Mouse (Mus musculus) limb, embryonic 14.5 days (tissue): ENCODE measurements at regions not wholly inside any gene's neighbourhood (a gene's known extent, or its start where the extent isn't known, plus 50 kb on each side); places are given as distances from the start of the nearest gene placed in this dataset.

Experiments
- ATAC-seq: fragments of 200-750 bp; cut with Nextera tagmentation; 2 replicates; pipeline ENCODE4 v1.8.0; 2017; ENCODE audit warnings: low read depth, moderate number of reproducible peaks, moderate TSS enrichment; ENCODE audit not compliant: low FRiP score
- DNase-seq: peaks from one replicate; pipeline ENCODE4 v3.0.0-alpha.2; 2015; ENCODE audit warnings: low spot score
- H3K27ac ChIP-seq: fragments of 300-500 bp; sonication (generic); replicated peaks from 2 replicates; pipeline ENCODE4 v1.5.1; 2014; ENCODE audit warnings: low read depth, mild to moderate bottlenecking, low read length, moderate library complexity, mixed read lengths
- H3K27me3 ChIP-seq: fragments of 300-500 bp; sonication (generic); 2 replicates; pipeline ENCODE4 v1.6.1; 2014; ENCODE audit warnings: low read length, mixed read lengths; ENCODE audit not compliant: control insufficient read depth, insufficient read depth
- H3K36me3 ChIP-seq: fragments of 300-500 bp; sonication (generic); 2 replicates; pipeline ENCODE4 v1.6.1; 2014; ENCODE audit warnings: mild to moderate bottlenecking, low read length, moderate library complexity, mixed read lengths; ENCODE audit not compliant: control insufficient read depth, insufficient read depth
- H3K4me1 ChIP-seq: fragments of 300-500 bp; sonication (generic); 2 replicates; pipeline ENCODE4 v1.6.1; 2014; ENCODE audit warnings: antibody characterized with exemption, low read length, mixed read lengths; ENCODE audit not compliant: control insufficient read depth, insufficient read depth
- H3K4me2 ChIP-seq: fragments of 300-500 bp; sonication (generic); replicated peaks from 2 replicates; pipeline ENCODE4 v1.6.1; 2014; ENCODE audit warnings: low read depth, mild to moderate bottlenecking, low read length, moderate library complexity; ENCODE audit not compliant: severe bottlenecking
- H3K4me3 ChIP-seq: fragments of 300-500 bp; sonication (generic); replicated peaks from 2 replicates; pipeline ENCODE4 v1.5.1; 2014; ENCODE audit warnings: low read length
- H3K9ac ChIP-seq: fragments of 300-500 bp; sonication (generic); 2 replicates; pipeline ENCODE4 v1.6.1; 2014; ENCODE audit warnings: mild to moderate bottlenecking, low read depth, low read length, moderate library complexity; ENCODE audit not compliant: severe bottlenecking
- H3K9me3 ChIP-seq: fragments of 300-500 bp; sonication (generic); 2 replicates; pipeline ENCODE4 v1.6.1; 2016; ENCODE audit warnings: low read length; ENCODE audit not compliant: control insufficient read depth
- POLR2A ChIP-seq: fragments of 200-500 bp; IDR thresholded peaks from 2 replicates; pipeline ENCODE4 v1.8.0; 2012; ENCODE audit warnings: inconsistent platforms, mild to moderate bottlenecking, moderate library complexity, borderline replicate concordance; ENCODE audit not compliant: insufficient read depth, insufficient read length; ENCODE audit errors: extremely low read depth
- WGBS: fragments of 180-500 bp; shearing (Covaris S2); extraction: QIAGEN DNeasy Blood & Tissue Kit; methylation state at CpG from one replicate; pipeline ENCODE4 v1.1.7; 2014; 5-methylcytosine and 5-hydroxymethylcytosine counted together

GRCm38 (mm10) chr11:84671585-84671984 is 146.2 kb upstream of the Lhx1 start:
- Histone ChIP-seq H3K9me3 (no peaks in the 10 kb centered on the region), H3K4me1 (no peaks in the 10 kb centered on the region), H3K27me3 (no peaks in the 10 kb centered on the region), H3K36me3 (no peaks in the 10 kb centered on the region), H3K27ac (no peak overlapping the region), H3K4me2 (no peak overlapping the region), H3K9ac (no peak overlapping the region), H3K4me3 (no peak overlapping the region)
- DNase-seq (peak; percentile 64), ATAC-seq (peak; percentile 53; the same call in 1 of the 2 replicates)
- WGBS, result 64% methylated on average over 6 of the region's 6 CpGs
- no peak for TF ChIP-seq POLR2A

DNA sequence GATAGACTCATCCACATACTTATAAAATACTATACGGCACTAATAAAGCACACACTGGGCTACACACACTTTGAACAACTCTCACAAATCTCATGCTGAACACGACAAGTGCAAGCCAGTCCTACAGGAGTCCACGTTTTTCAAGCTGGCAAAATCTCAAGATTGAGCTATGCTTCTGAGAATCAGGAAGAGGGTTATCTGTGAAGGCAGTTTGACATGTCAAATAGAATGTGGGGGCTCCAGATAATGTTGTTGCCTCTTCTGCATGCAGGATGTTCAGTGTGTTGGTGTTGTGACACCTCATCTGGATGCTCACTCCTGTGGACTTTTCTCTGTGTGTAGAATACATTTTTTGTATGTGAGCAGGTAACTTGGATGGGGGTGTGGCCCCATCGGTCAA is 142.4 kb upstream of the Lhx1 start:
- H3K4me2 ChIP-seq, result no peak overlapping the region
- ATAC-seq, result no peak
- TF ChIP-seq POLR2A, result no peak

DNA sequence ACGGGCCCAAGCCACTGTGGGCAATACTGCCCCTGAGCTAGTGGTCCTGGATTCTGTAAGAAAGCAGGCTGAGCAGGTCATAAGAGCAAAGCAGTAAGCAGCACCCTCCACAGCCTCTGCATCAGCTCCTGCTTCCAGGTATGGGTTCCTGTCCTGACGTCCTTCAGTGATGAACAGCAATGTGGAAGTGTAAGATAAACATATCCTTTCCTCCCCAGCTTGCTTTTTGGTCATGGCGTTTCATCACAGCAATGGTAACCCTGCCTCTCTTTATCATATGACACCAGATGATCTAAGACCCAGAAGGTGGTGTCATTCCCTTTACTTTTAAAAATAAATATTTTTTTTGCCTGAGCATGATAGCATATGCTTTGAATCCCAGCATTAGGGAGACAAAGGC is 138.9 kb upstream of the Lhx1 start:
- ATAC-seq (no peak), DNase-seq (no peak)
- Histone ChIP-seq H3K4me3 (no peak overlapping the region), H3K4me1 (no peaks in the 10 kb centered on the region), H3K4me2 (no peak overlapping the region), H3K9me3 (no peaks in the 10 kb centered on the region), H3K27ac (no peak overlapping the region), H3K36me3 (no peaks in the 10 kb centered on the region), H3K27me3 (no peaks in the 10 kb centered on the region), H3K9ac (no peak overlapping the region)
- no peak for TF ChIP-seq POLR2A
- 68% methylated on average over 3 of the region's 3 CpGs for WGBS

More for the DNA sequence above, 142.4 kb upstream of the Lhx1 start:
- Histone ChIP-seq H3K4me1 (no peaks in the 10 kb centered on the region), H3K36me3 (no peaks in the 10 kb centered on the region), H3K9me3 (no peaks in the 10 kb centered on the region), H3K27me3 (no peaks in the 10 kb centered on the region), H3K27ac (no peak overlapping the region), H3K4me3 (no peak overlapping the region), H3K9ac (no peak overlapping the region)
- no peak for DNase-seq
- 74% methylated on average over 4 of the region's 4 CpGs for WGBS

DNA sequence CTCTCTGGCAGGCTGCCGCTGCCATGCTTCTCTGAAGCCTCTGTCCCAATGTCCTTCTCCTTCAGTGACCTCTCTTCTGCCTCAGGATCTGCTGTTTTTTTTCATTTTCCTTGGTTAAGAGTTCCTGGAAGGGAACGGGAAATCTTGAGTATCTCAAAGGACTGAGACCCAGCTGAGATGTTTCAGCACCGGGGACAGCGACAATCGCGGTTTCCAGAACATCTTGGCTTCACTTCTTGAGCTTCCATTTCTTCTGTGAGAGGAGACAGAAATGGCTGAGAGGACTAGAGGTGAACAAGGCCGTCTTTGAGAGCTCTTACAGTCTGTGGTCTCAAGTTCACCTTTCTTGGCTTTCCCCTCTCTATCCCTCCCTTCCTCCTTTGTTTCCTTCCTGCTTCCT is 136.6 kb upstream of the Lhx1 start:
- DNase-seq (peak; percentile 89), ATAC-seq (no peak)
- Histone ChIP-seq H3K27me3 (no peaks in the 10 kb centered on the region), H3K4me1 (no peaks in the 10 kb centered on the region), H3K4me3 (no peak overlapping the region), H3K27ac (no peak overlapping the region), H3K4me2 (no peak overlapping the region), H3K9me3 (no peaks in the 10 kb centered on the region), H3K9ac (no peak overlapping the region), H3K36me3 (no peaks in the 10 kb centered on the region)
- no peak for TF ChIP-seq POLR2A
- 16% methylated on average over 7 of the region's 7 CpGs for WGBS

DNA sequence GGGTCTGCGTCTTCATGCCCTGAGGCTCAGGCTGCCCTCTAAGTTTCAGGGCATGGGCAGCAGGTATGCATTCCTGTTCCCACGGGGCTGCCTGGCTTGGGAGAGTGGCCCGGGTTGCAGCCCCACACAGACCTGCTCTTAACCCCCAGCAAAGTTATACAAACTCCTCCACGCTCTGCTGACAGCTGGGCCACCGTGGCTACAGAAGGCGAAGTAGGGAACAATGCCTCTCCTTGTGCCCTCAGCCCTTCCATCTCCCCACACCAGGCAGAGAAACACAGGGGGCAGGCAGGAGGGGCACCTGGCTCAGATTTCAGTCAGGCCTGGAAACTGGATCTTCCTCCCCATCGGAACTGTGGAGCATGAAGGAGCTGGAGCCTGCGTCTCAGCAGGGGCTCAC is 135.5 kb upstream of the Lhx1 start:
- Histone ChIP-seq H3K4me2 (no peak overlapping the region), H3K9me3 (no peaks in the 10 kb centered on the region), H3K9ac (no peak overlapping the region), H3K36me3 (no peaks in the 10 kb centered on the region), H3K27me3 (no peaks in the 10 kb centered on the region), H3K4me3 (no peak overlapping the region), H3K27ac (no peak overlapping the region), H3K4me1 (no peaks in the 10 kb centered on the region)
- ATAC-seq (no peak; the same call in 1 of the 2 replicates), DNase-seq (no peak)
- TF ChIP-seq POLR2A, result no peak
- 25% methylated on average over 8 of the region's 8 CpGs for WGBS

DNA sequence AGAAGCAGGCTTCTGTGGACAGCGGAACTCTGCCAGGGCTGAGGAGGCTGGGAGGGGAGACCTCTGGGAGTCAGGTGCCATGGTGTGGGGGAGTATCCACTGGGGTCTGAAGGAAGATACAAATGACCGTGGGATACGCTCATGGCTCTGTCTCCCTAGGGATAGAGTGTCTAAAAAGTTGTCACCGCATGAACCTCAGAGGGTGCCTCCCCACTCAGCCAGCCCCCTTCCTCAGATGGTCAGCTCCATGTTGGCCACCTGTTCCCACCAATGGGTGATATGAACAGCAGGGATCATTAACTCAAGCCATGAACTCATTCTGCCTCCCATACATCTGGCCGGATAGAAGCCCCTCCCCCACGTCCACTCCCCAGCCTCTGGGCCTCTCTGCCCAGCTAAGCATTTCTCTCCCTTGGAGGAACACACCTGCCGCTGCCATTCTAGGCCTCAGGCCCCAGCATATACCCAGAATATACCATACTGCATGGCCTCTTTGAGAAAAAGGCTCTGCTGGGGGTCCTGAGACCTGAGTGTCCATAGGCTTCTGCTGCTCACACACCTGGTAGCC is 134.1 kb upstream of the Lhx1 start:
- no peak for TF ChIP-seq POLR2A
- H3K36me3 ChIP-seq, result no peaks in the 10 kb centered on the region
- H3K4me2 ChIP-seq, result no peak overlapping the region
- H3K9me3 ChIP-seq, result no peaks in the 10 kb centered on the region
- H3K27me3 ChIP-seq, result no peaks in the 10 kb centered on the region
- DNase-seq (no peak), ATAC-seq (no peak)
- H3K4me1 ChIP-seq, result no peaks in the 10 kb centered on the region
- no peak overlapping the region for H3K9ac ChIP-seq
- 74% methylated on average over 7 of the region's 7 CpGs for WGBS
- no peak overlapping the region for H3K27ac ChIP-seq
- no peak overlapping the region for H3K4me3 ChIP-seq
